Mouse (Mus musculus): ENCODE data around the gene Slc35f2.

Gene Slc35f2

GRCm38 (mm10) chr9:53829081-53829865 is 57.9 kb downstream of the Slc35f2 start:
- no peak for DNase-seq (ENCODE audit: low spot score)

- DNase-seq (ENCODE audit: low spot score): no peak
These were observed 58.5 kb downstream of the Slc35f2 start for GRCm38 (mm10) chr9:53829866-53830209.

- DNase-seq (ENCODE audit: low spot score): no peak
These were observed 63.7 kb downstream of the Slc35f2 start for GRCm38 (mm10) chr9:53835039-53835438.

DNA sequence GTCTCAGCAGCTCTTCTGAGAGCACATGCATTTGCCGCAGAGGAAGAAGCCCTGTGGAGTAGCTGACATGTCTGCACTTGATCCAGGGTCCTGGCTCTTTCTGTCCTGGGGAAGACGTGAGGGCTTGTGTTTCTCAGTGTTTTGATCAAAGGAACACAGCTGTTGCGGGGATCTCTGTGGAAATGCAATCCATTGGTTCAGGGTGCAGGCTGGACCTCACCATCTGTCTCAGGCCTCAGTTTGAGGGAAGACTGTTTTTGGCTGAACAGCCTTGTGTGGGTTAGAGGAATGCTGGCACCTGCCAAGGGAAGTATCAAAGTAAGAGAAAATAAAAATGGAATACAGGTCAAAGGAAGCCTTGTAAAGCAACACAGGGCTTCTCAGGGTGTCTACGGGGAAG is 64.6 kb downstream of the Slc35f2 start:
- DNase-seq (ENCODE audit: low spot score): no peak

- no peak for DNase-seq (ENCODE audit: low spot score)
These were observed 67.5 kb downstream of the Slc35f2 start for GRCm38 (mm10) chr9:53838816-53839215.

DNA sequence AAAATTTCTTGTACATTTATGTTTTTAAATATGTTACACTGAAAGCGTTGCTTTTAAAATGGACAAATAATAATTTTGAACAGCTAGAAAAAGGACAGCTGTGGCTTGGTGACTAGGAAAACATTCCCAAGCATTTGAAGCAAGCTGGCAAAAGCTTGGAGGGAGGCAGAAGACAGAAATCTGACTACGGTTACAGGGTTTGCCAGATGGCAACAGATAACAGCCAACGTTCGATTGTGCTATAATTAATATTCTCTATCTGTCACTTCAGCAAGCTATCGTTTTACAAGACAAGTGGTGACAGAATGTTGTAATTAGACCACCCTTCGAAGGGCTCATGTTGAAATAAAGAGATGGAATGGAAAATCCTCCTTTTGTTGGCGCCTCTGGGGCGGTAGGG is 77.2 kb downstream of the Slc35f2 start:
- no peak for DNase-seq (ENCODE audit: low spot score)

- no peak for DNase-seq (ENCODE audit: low spot score)
These were observed 78.5 kb downstream of the Slc35f2 start, which contains the start of gene Sln for GRCm38 (mm10) chr9:53849864-53850263. Gene Sln, plus strand, starts transcription at chr9:53850164.

DNA sequence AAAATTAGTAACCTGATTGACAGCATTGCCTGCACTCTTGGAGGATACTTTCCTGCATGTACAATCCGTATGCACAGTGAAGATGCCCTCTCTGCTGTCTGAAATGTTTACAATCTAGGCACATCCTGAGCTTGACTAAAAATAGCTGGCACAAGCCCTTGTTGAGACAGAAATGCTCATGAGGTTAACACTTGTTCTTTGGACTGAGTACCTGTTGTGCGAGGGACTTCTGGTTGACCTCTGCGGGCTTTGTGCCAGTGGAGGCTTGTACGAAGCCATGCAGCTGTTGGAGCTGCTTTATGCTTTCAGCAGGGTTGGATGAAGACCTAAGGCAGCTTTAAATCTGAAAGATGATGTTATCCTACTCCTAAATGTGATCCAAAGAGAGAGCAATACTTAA is 80.8 kb downstream of the Slc35f2 start:
- DNase-seq (ENCODE audit: low spot score): no peak

DNA sequence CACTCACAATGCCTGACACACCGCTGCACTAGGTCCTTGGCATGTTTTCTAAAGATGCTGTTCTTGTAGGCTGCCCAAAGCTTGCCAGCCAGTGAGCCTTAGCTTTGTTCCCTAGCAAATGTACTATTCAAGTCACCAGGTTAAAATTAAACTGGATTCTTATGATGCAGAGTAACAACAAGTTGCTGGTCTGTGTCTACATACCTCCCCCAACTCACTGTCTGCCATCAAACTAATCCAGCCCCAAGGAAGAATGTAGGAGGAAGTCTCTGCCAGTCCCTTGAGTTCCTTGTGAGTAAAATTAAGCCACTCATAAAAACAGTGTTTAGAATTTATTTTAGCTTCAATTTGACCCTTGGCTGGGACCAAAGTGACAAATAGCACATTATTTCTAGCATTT is 82.3 kb downstream of the Slc35f2 start:
- no peak for DNase-seq (ENCODE audit: low spot score)

- DNase-seq (ENCODE audit: low spot score): no peak
These were observed 83.2 kb downstream of the Slc35f2 start for GRCm38 (mm10) chr9:53854525-53854924.

GRCm38 (mm10) chr9:53857864-53858263 is 86.5 kb downstream of the Slc35f2 start:
- no peak for DNase-seq (ENCODE audit: low spot score)
